Mouse (Mus musculus): Measurements from ENCODE around the gene Hoxd10.

DNA sequence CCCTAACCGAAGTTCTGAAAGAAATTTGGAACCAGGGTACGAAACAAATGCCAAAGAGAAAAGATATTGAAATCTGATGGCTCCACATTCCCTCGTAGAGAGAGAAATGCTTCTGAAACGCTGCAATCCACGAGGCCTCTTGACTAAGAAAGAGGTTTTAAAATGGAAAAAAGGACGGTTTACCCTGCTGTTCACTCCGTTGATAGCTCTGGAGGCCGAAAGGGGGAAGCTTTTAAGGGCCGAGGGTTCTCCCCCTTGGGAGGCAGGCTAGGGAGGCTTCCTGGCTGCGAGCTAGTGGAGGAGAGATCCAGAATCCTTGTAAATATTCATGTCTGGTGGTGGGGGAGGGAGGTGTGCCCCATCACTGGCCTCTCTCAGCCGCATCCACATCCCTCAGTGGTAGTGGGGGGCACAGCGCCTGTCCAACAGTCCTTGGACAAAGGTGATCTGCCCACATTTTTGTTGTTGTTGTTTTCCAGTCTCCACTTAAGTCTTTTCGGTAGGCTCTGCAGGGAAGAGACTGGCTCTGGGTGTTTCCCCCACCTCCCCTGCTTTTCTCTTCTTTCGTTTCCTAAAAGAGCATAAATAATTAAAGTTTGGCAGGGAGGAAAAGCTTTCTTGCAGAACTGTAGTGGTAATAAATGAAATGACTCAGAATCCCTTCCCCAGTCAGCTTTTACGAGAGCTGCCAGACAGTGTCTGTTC is 12.7 kb upstream of the Hoxd10 start, which contains the start of gene Hoxd11:
- TF ChIP-seq POLR2A (IDR thresholded peaks at IDR 0.05; ENCODE audit: insufficient read depth, low read depth, low read length) = no peak
- no peak for TF ChIP-seq CTCF (IDR thresholded peaks at IDR 0.05; ENCODE audit: insufficient read depth, low read depth, low read length)
